Mouse (Mus musculus): ENCODE results near the gene Atp5s.

DNA sequence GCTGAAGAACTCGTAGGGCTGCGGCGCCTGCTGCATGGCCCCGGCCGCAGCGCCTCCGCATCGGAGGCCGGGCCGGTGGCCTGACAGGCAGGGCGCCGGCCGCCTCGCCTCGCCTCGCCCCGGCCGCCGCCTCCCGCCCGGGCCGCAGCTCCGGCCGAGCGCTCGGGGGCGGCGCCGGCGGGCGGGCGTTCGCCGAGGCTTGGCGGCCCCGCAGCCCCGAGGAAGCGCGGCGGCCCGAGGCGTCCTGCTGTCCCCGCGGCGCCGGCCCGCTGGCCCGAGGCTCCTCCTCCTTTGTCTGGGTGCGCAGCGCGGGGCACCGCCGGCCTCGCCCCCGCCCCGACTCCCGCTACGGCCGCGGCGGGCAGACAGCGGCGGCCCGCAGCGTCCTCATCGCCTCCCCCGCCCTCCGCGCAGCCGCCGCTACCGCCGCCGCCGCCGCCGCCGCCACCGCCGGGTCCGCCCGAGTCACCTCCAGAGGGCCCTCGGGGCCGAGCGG, 43.1 kb upstream of the Atp5s start, which contains the start of gene Sos2:
- TF ChIP-seq CTCF (IDR thresholded peaks at IDR 0.05; ENCODE audit: control insufficient read depth, insufficient read depth, low read length): no peak
- TF ChIP-seq POLR2A (IDR thresholded peaks at IDR 0.05; ENCODE audit: borderline replicate concordance, control insufficient read depth, low read depth, low read length): peak; percentile 33; the same call in 1 of the 2 replicates

Data from bone marrow, adult 2 months (tissue).